Mouse (Mus musculus) 3134 (cell line): ENCODE data around the gene St3gal3.

Source experiments
- DNase-seq: peaks from one replicate; pipeline ENCODE4 v3.0.0-alpha.2; 2011; ENCODE audit warnings: low spot score; ENCODE audit not compliant: insufficient read length; ENCODE audit errors: extremely low read depth

The St3gal3 gene

DNA sequence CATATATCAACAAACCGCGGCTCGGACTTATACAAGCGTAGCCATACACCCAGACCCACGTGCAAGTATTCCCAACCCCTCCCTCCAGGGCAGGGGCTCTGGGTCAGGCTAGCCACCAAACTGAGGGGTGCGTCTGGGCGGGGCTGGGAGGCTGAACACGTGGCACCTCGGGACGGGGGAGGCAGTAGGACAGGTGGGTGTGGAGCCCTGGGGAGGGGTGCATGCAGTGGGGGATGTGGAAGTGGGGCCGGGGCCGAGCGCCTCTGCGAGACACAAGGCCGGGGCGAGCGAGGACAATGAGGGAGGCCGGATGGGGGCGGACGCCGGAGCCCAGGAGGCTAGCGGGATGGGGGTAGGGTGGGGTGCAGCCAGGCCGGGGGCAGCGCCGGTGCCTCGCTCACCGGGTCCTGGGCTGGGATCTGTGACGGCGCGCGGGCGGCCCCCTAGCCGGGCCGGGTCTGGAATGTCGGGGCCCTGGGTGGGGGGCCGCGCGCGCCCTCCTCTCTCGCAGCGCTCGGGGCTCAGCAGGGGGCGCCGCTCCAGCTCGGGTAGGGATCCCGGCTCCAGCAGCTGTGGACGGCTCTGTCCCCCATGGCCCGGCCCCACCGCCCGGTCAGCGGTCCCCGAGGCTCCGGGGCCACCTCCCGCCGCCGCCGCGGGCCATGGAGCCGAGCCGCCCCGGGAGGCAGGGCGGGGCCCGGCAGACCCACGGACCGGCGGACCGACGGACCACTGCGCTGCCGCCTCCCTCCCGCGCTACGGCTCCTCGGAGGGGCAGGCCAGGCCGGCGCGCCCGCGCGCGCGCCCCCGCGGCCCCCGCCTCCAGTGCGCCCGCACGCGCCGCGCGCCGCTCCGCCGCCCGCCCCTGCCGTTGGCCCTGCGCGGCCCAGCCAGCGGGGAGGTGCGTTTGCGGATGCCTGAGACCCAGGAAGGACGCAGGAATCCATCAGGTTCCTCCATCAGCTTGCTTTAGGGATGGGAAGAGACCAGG lies 251.7 kb downstream of the St3gal3 start, which contains the start of gene B4galt2:
B4galt2 (minus strand) TSS at position 787 of the 991 bp plus-strand sequence.
- no peak for DNase-seq
